Mouse (Mus musculus) activated CD4-positive, CD25-positive, alpha-beta regulatory T cell, adult 4 months (primary cell): ENCODE results near the gene Gm17490. TPM values are rescaled to one million over a fixed set of nuclear protein-coding genes. Genes with fewer than 3 reads are reported as not detected.
A peak's percentile ranks its signal among the peaks of the same experiment; 100 is the strongest.
"Not testable (repeated sequence)": the region's sequence is repeated elsewhere in the genome, so short reads cannot be mapped to it uniquely, and the experiment has no call there.

Source experiments
- ATAC-seq: one replicate; pipeline ENCODE4 v1.8.0; 2017
- polyA plus RNA-seq, 2 experiments: library from polyadenylated mRNA; unstranded; fragments of 100-300 nt; shearing (Covaris generic); gene quantifications; one replicate each; pipeline ENCODE4 v1.2.1; 2017

The Gm17490 gene
- polyA plus RNA-seq, 2 experiments from 2014 or later, result not detected

DNA sequence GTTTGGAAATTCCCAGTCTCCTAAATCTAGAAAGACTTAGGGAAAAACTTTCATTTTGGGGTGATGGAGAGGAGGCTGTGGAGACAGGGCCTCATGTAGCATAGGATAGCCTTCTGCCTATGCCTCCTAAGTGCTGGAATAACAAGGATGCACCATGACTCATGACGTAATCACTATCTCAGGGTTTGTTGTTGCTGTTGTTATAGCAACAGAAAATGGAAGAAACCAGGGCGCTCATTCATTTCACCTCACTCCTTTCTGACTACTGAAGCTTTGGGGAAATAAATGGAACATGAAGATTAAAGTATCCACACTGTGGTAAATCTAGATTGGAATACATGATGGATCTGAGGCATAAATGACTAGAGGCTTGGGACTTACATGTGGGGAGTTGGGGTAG is 2.3 kb downstream of the Gm17490 start:
- ATAC-seq, result no peak

DNA sequence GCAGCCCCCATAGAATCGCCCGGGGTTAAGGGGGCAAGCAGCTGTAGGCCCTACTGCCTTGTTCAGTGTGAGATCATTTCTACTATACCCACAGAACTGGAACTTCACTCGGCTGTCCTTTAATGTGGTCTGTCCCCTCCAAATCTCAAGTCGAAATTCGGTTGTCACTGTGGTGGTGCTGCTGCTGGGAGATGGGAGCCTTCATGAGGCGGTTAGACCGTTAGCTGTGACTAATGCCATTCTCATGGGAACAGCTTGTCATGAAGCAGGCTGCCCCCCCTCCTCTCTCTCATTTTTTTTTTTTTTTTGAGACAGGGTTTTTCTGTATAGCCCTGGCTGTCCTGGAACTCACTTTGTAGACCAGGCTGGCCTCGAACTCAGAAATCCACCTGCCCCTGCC is 2.9 kb downstream of the Gm17490 start:
- ATAC-seq, result no peak

DNA sequence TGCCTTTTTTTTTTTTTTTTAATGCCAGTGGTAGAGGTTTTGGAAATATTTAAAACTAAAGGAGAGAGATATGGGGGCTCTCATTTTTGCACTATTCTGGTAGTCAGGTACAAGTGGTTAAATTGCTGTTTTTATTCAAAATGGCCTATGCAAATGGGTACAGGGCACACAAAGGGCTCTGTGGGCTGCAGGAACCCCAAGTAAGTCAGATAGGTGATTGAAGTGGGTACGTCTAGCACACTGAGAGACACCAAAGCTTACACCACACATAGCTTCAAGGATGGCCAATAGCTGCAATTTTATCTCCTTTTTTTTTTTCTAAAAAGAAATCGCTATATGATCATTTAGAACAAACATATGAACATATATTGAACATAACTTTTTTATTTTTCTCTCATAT is 6.5 kb downstream of the Gm17490 start:
- ATAC-seq, result peak; percentile 42

DNA sequence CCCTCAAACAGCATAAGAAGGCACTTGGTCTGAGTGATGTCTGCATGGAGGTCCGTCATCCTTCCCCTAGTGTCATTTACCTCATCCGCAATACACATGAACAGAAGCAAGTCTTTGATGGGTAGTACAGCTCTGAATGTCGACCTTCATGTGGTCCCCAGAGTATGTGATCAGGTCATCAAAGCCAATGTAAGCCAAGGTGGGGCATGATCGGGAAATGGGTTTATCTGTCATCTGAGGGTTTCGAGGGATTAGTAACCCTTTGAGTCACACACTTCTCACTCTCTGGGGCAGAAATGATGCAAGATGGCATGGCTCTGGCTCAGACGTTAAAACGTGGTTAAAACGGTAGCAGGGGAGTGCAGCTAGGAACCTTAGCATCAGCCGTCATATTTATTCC is 9.2 kb downstream of the Gm17490 start:
- peak; percentile 43 for ATAC-seq

DNA sequence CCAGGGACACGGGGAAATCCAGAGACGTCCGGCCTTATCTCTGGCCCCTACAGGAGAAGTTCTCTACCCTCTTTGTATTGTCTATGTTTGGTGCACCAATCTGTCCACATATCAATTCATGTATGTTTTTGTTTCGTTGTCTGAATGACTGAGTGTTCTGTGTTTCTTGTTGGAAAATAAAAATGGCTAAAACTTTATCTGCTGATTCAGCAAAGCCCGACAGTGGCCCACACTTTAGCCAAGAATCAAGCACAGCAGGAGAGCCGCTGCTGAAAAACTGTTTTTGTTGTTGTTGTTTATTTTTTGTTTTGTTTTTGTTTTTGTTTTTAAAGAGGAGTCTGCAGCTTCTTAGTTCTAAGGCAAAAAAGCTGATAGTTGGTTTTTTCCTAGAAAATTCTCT is 13.1 kb downstream of the Gm17490 start:
- ATAC-seq, result not testable (repeated sequence)

DNA sequence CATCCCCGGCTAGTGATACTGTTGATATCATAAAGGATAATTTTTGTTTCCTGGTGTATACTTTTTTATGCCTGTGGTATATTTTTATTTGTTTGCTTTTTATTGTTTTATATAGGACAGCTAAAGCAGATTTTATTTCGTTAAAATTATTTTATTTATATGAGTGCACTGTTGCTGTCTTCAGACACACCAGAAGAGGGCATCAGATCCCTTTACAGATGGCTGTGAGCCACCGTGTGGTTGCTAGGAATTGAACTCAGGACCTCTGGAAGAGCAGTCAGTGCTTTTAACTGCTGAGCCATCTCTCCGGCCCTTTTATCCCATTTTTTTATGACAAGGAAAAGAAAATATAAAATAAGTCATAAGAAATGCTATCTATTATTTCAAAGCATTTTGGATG is 19.3 kb downstream of the Gm17490 start:
- ATAC-seq, result not testable (repeated sequence)

DNA sequence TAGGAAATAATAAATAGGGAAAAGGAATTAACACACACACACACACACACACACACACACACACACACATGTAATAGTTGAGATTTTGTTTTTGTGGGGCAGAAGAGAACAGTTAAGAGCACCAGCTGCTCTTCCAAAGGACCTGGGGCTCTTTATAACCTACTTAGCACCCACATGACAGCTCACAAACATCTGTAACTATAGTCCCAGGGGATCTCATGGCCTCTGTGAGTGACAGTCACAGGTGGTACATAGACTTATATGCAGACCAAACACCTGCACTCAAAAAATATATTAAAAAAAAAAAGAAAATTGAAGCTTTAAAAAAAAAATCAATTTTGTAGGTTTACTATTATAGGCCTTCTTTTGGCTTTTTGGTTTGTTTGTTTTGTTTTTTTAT is 21.2 kb downstream of the Gm17490 start:
- ATAC-seq, result no peak

DNA sequence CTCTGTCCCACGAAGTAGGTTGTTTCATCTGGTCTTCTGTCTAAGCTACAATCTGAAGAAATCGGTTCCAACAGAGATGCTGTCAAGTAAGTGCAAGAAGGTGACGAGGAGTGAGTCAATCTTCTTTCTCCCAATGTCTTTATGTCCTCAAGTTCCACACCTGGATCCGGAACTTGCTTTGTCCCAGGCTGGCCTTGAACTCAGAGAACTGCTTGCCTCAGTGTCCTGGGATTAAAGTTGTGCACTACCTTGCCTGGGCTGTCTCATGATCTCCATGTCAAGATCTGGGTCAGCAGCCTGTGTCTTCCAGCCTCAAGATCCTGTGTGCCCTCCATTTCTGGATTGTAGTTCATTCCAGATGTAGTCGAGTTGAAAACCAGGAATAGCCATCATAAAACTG is 22.0 kb downstream of the Gm17490 start, which contains the start of gene Rbm17:
Gene Rbm17 (minus strand): TSS at position 101 of the 400 bp plus-strand sequence.
- no peak for ATAC-seq

DNA sequence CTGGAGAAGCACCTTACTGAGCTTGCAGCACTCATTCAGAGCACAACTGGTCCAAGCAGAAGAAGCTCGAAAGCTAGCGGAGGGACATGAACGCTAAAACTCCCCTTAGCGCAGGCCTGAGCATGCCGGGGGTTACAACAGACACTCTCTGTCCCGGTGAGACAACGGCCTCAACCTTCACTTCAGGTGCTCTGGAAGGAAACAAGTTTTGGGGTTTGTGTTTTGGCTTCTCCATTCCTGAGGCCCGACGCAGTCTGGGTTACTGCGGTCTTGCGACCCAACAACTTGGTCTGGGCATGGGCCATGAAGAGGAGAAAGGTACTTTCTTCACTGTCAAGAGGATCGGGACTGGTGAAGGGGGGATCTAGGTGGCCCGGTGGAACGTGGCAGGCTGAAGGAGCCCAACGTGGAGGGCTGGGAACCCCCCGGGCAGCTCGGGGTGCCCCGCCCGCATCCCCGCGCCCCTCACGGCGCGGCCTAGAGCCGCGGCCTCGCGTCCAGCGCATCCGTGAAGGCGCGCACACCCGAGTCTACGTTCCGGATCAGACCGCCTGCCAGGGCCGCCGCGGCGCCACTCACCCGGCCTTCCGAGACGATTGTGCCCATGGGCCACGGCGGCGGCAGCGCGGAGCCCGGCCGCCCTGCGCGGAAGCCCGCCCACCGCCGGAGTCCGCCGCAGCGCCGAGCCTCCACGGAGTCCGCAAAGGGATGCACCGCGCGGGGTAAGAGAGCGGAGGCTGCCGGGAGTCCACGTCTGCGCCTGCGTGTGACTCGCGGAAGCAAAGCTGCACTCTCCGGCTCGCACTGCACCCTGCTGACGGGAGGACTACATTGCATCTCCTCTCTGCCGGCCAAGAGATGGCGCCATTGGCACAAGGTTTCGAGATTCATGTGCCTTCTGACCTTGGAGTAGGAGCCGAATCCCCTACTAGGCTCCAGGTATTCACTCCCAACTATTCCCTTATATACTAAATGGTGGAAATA is 23.3 kb downstream of the Gm17490 start:
- peak; percentile 98 for ATAC-seq

DNA sequence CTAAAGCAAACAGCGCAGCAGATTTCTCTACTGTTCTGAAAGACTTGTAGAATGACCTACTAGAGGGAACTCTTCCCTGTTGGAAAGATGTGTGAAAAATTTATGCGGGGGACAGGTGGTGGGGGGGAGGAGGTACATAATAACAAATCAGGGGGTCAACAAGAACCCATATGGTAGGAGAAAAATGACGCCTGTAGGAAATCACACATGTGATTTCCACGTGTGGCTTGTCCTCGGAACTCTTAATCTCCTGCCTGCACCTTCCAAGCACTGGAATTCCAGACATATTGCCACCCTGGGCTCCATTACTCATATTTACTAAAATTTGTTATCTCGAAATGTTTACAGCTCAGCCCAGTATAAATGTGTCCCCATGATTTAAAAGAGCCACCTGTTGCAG is 24.3 kb downstream of the Gm17490 start:
- no peak for ATAC-seq

DNA sequence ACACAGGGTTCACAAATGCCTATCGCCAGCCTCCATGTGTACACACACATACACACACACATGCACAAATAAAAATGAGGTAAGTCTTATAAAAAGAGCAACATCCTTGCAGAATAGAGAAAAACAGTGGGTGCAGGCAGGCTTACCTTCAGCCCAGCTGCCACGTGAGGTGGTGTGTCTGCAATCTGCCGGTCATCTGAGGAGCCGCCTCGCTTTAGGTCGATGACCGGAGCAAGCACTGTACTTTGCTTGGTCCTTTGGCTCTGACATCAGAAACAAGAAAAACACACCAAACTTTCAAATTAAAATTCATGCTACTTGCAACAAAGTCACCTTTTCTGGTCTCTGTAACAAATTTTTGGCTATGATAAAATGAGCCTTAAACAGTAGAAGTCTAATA is 28.2 kb downstream of the Gm17490 start:
- no peak for ATAC-seq

DNA sequence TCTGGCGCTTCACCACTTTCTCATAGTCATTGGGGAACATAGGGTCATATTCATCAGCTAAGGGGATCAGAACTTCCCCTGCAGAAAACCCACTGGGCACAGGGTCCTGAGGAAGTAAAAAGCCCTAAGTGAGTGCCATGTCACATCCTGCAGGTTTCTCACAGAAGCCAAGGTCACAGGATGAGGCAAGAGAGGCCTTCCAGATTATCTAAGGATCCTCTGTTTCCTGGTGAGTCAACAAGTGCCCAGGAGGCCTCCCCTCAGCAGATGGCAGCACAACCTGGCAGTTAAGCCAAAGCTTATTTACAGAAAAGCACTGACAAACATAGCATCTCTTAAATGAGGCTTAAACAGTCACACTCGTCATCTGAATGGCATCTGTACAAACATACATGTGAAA is 29.4 kb downstream of the Gm17490 start:
- no peak for ATAC-seq

DNA sequence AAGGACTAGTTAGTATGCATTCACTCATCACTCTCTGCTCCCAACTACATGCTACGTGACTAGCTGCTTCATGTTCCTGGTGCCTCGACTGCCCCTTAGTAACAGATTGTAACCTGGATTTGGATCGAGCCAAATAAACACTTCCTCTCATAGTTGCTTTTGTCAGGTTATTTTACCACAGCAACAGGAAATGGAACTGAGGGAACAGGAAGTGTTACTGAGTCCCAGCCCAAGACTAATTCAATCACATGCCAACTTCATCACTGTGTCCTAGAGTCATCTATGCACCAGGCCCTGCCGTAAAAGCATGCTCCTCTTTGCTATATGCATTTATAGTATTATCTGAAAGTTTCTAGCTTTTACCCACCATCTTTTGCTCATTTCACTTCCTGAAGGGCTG is 38.1 kb downstream of the Gm17490 start:
- ATAC-seq, result peak; percentile 76

DNA sequence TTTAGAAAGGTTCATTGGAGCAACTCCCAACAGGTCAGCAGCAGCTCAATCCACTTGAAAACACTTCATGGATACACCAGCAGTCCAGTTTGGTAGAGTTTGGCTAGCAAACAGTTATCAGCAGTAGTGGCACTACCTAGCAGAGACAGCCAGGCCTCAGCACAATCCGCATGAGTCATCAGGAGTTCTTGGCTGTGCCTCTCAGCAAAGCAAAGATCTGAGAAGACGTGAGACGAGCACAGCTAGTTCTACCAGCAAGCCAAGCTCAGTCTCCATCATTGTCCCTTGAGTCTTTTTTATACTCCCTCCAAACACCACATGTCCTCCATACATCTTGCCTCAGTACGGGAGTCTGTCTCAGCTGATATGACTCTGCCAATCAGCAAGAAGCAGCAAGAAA is 46.7 kb downstream of the Gm17490 start:
- ATAC-seq, result no peak

DNA sequence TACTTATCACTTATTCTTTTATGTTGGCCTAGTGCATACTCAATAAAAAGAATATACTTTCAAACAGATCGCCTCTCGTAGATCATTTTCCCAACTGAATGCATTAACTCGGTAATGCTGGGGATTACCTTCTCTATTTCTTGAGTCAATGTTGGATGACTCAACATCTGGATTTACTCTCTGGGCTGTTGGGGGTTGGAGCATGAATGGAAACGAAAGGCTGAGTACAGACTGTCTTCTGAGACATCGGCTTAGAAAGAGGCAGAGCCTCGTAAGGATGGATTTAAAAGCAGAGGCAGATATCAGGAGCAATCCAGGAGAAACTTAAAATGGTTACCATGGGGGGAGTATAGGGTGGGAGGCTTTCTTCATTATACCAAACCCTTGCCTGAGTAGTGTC is 47.9 kb downstream of the Gm17490 start:
- no peak for ATAC-seq

Other genes with a start within 250 kb of the Gm17490 start
- gene Pfkfb3, start 72.2 kb downstream of the Gm17490 start, polyA plus RNA-seq, result 10 to 100 TPM; 11.2 to 18.2 TPM
- gene Rbm17, start 22.1 kb downstream of the Gm17490 start, polyA plus RNA-seq, result 10 to 100 TPM; 33.1 to 38.5 TPM
- gene Il2ra, start 16.5 kb upstream of the Gm17490 start, polyA plus RNA-seq, result 100 to 1,000 TPM; 305 to 312 TPM
- 10 to 100 TPM; 23.0 to 24.0 TPM for gene Il15ra, start 79.0 kb upstream of the Gm17490 start, polyA plus RNA-seq
- gene Fbh1, start 151.3 kb upstream of the Gm17490 start, polyA plus RNA-seq, result 10 to 100 TPM; 32.2 to 39.0 TPM
- gene Ankrd16, start 151.6 kb upstream of the Gm17490 start, polyA plus RNA-seq, result 10 to 100 TPM; 29.5 to 36.1 TPM